Mouse (Mus musculus): Measurements from ENCODE around the gene Notch4.

Gene Notch4

GRCm38 (mm10) chr17:34592581-34593549 lies 28.8 kb downstream of the Notch4 start:
- CTCF ChIA-PET, result interaction anchor here (0.6 to 1.0 kb wide), 2 partner anchors 10 to 375 kb away, joined by 3 to 6 read pairs; no protein-coding TSS in a partner anchor

GRCm38 (mm10) chr17:34593752-34594525 lies 29.9 kb downstream of the Notch4 start:
- CTCF ChIA-PET, result interaction anchor here (1.0 kb wide), 1 partner anchor 9 kb away, joined by 3 read pairs; no protein-coding TSS in a partner anchor

GRCm38 (mm10) chr17:34596098-34596497 lies 32.0 kb downstream of the Notch4 start:
- CTCF ChIA-PET, result interaction anchor here (0.6 to 0.7 kb wide), 2 partner anchors 21 to 398 kb away, joined by 5 to 11 read pairs; no protein-coding TSS in a partner anchor

GRCm38 (mm10) chr17:34597566-34598095 lies 33.6 kb downstream of the Notch4 start, which contains the start of gene Ager:
Gene Ager, plus strand, starts transcription at chr17:34597862.
- CTCF ChIA-PET, result interaction anchor here (0.7 kb wide), 2 partner anchors 389 to 823 kb away, joined by 4 to 8 read pairs; no protein-coding TSS in a partner anchor

GRCm38 (mm10) chr17:34599891-34600290 lies 35.8 kb downstream of the Notch4 start:
- CTCF ChIA-PET, result interaction anchor here (0.6 kb wide), 1 partner anchor 1136 kb away, joined by 9 read pairs; no protein-coding TSS in a partner anchor

- CTCF ChIA-PET, result interaction anchor here (0.7 kb wide), 1 partner anchor 204 kb away, joined by 3 read pairs; no protein-coding TSS in a partner anchor
Observed at GRCm38 (mm10) chr17:34601796-34602195, 37.7 kb downstream of the Notch4 start.

GRCm38 (mm10) chr17:34603375-34604060 lies 39.5 kb downstream of the Notch4 start, which contains the start of gene Rnf5:
Gene Rnf5, minus strand, starts transcription at chr17:34603690.
- CTCF ChIA-PET, result interaction anchor here (2.1 kb wide), 1 partner anchor 15 kb away, joined by 4 read pairs; no protein-coding TSS in a partner anchor

GRCm38 (mm10) chr17:34604061-34604508 lies 40.0 kb downstream of the Notch4 start, which contains the start of gene Agpat1:
Gene Agpat1, plus strand, starts transcription at chr17:34604262.
- CTCF ChIA-PET, result interaction anchor here (2.1 kb wide), 1 partner anchor 16 kb away, joined by 4 read pairs; no protein-coding TSS in a partner anchor

GRCm38 (mm10) chr17:34604511-34605237 lies 40.6 kb downstream of the Notch4 start:
- CTCF ChIA-PET, result interaction anchor here (0.6 to 0.7 kb wide), 2 partner anchors 16 to 532 kb away, joined by 3 to 12 read pairs; no protein-coding TSS in a partner anchor

- CTCF ChIA-PET, result no interaction called here
Observed at GRCm38 (mm10) chr17:34605609-34606008, 41.5 kb downstream of the Notch4 start.

- CTCF ChIA-PET, result no interaction called here
Observed at GRCm38 (mm10) chr17:34606186-34607039, 42.3 kb downstream of the Notch4 start.

GRCm38 (mm10) chr17:34607997-34608396 lies 43.9 kb downstream of the Notch4 start:
- CTCF ChIA-PET, result no interaction called here

- CTCF ChIA-PET, result interaction anchor here (0.6 kb wide), 1 partner anchor 362 kb away, joined by 4 read pairs; no protein-coding TSS in a partner anchor
Observed at GRCm38 (mm10) chr17:34611050-34611449, 47.0 kb downstream of the Notch4 start.

- CTCF ChIA-PET, result interaction anchor here (1.2 kb wide), 1 partner anchor 41 kb away, joined by 6 read pairs; no protein-coding TSS in a partner anchor
Observed at GRCm38 (mm10) chr17:34613054-34613645, 49.1 kb downstream of the Notch4 start.

GRCm38 (mm10) chr17:34613830-34614229 lies 49.8 kb downstream of the Notch4 start:
- CTCF ChIA-PET, result interaction anchor here (1.2 kb wide), 1 partner anchor 42 kb away, joined by 6 read pairs; no protein-coding TSS in a partner anchor

- CTCF ChIA-PET, result no interaction called here
Observed at GRCm38 (mm10) chr17:34615871-34616270, 51.8 kb downstream of the Notch4 start, which contains the start of gene Egfl8. Gene Egfl8, minus strand, starts transcription at chr17:34615971.

GRCm38 (mm10) chr17:34618999-34619398 lies 54.9 kb downstream of the Notch4 start:
- CTCF ChIA-PET, result interaction anchor here (0.9 kb wide), 1 partner anchor 29 kb away, joined by 3 read pairs; the partner anchor contains the start of gene Gpsm3

GRCm38 (mm10) chr17:34621006-34621405 lies 56.9 kb downstream of the Notch4 start:
- CTCF ChIA-PET, result interaction anchor here (0.5 to 0.6 kb wide), 3 partner anchors 16 to 582 kb away, joined by 3 to 12 read pairs (median 6); no protein-coding TSS in a partner anchor
